In genomic region chr2:28980080-28980910, GRCm38 (mm10) we compare ENCODE assay signal across 28 mouse cellular contexts.
DNase-seq lines count a peak whose midpoint lies in the region; ATAC-seq lines count a peak whose summit lies in the region.
"Had no signal": no experiment of that assay in that cellular context is flagged by ENCODE, and none has a peak within 500 bp of the region (broad histone marks: within the 10 kb centered on the region; RNA-seq: fewer than 3 reads in every experiment).

No protein-coding gene starts in this region.

- H3K9me3 ChIP-seq in neural tube, embryonic 11.5 days (ENCODE audit: control insufficient read depth, low read length), result no peaks in the 10 kb centered on the region
- no peaks in the 10 kb centered on the region for H3K9me3 ChIP-seq in neural tube, embryonic 15.5 days (replicated peaks)
- H3K9me3 ChIP-seq in embryonic facial prominence, embryonic 10.5 days, result no peaks in the 10 kb centered on the region
- H3K9me3 ChIP-seq: embryonic facial prominence, embryonic 15.5 days; forebrain, embryonic 12.5 days; G1E; kidney, embryonic 15.5 days; liver, embryonic 12.5 days had no signal

- peak; percentile 71; the same call in 1 of the 2 replicates for ATAC-seq in neural tube, embryonic 11.5 days (ENCODE audit: insufficient read depth, low FRiP score, low TSS enrichment)
- no peak for ATAC-seq in neural tube, embryonic 15.5 days (ENCODE audit: low FRiP score)
- ATAC-seq: forebrain, postnatal 0 days; inflammation-experienced regulatory T-cells, adult 6 months; liver, embryonic 12.5 days; lung, postnatal 0 days; midbrain, embryonic 16.5 days had no signal

- WGBS in neural tube, embryonic 11.5 days, result 40% methylated on average over 20 of the region's 20 CpGs
- 20% methylated on average over 20 of the region's 20 CpGs for WGBS in neural tube, embryonic 15.5 days
- 71% methylated on average over 20 of the region's 20 CpGs for WGBS in embryonic facial prominence, embryonic 10.5 days

- no peak overlapping the region for H3K4me3 ChIP-seq in neural tube, embryonic 11.5 days (ENCODE audit: low read depth, low read length)
- H3K4me3 ChIP-seq in neural tube, embryonic 15.5 days (replicated peaks), result no peak overlapping the region
- no peak overlapping the region for H3K4me3 ChIP-seq in embryonic facial prominence, embryonic 10.5 days
- H3K4me3 ChIP-seq: embryonic facial prominence, embryonic 15.5 days; forebrain, embryonic 12.5 days; kidney, embryonic 15.5 days; liver, embryonic 12.5 days had no signal

- no peak overlapping the region for H3K4me2 ChIP-seq in neural tube, embryonic 11.5 days (ENCODE audit: low read depth)
- no peak overlapping the region for H3K4me2 ChIP-seq in neural tube, embryonic 15.5 days
- H3K4me2 ChIP-seq: embryonic facial prominence, embryonic 15.5 days; forebrain, embryonic 12.5 days; hindbrain, embryonic 14.5 days; kidney, embryonic 15.5 days; liver, embryonic 12.5 days had no signal

- 0 out of 2 replicates have a peak, but pooled peaks cover 3% of the 10 kb centered on the region for H3K4me1 ChIP-seq in neural tube, embryonic 11.5 days (ENCODE audit: control insufficient read depth, insufficient read depth, low read length)
- H3K4me1 ChIP-seq in neural tube, embryonic 15.5 days, result peaks cover 23% of the 10 kb centered on the region
- peaks cover 25% of the 10 kb centered on the region for H3K4me1 ChIP-seq in embryonic facial prominence, embryonic 10.5 days
- H3K4me1 ChIP-seq: embryonic facial prominence, embryonic 15.5 days; kidney, embryonic 15.5 days; liver, embryonic 12.5 days had no signal

- H3K9ac ChIP-seq in neural tube, embryonic 11.5 days (ENCODE audit: low read length), result no peak overlapping the region
- no peak overlapping the region for H3K9ac ChIP-seq in neural tube, embryonic 15.5 days (replicated peaks)
- H3K9ac ChIP-seq: embryonic facial prominence, embryonic 15.5 days; forebrain, embryonic 12.5 days; forebrain, postnatal 0 days; hindbrain, embryonic 14.5 days; kidney, embryonic 15.5 days; liver, embryonic 12.5 days had no signal

- DNase-seq in neural tube, embryonic 11.5 days (ENCODE audit: low spot score), result peak; percentile 49
- DNase-seq in MN1 (ENCODE audit: low spot score), result peak; percentile 11
- DNase-seq in embryonic facial prominence, embryonic 10.5 days (ENCODE audit: low spot score), result peak; percentile 27
- DNase-seq in mesoderm, embryonic 11.5 days (ENCODE audit: low read depth, low spot score), result peak; percentile 26
- DNase-seq in thymus, adult 18-20 months, result no peak
- DNase-seq in right cerebral cortex, postnatal 36 days (ENCODE audit: low spot score in 2 of 2), result no peak
- DNase-seq in kidney, postnatal 25 days, result no peak
- DNase-seq: adrenal gland, postnatal 14 days; B cell, adult 2 months; cerebellum, adult 11-12 months; cerebellum, adult 9-11 months; forebrain, postnatal 0 days; gastrocnemius, postnatal 10 days; kidney, adult 11 months; kidney, postnatal 4 days; lung, adult 18-20 months; thymus, postnatal 14 days had no signal

- no peak overlapping the region for H3K27ac ChIP-seq in neural tube, embryonic 11.5 days (ENCODE audit: low read depth, low read length)
- H3K27ac ChIP-seq in neural tube, embryonic 15.5 days (replicated peaks), result no peak overlapping the region
- no peak overlapping the region for H3K27ac ChIP-seq in embryonic facial prominence, embryonic 10.5 days (replicated peaks)
- H3K27ac ChIP-seq: embryonic facial prominence, embryonic 15.5 days; forebrain, embryonic 12.5 days; hindbrain, embryonic 14.5 days; kidney, embryonic 15.5 days; liver, embryonic 12.5 days; macrophage had no signal

- peaks cover 18% of the 10 kb centered on the region for H3K27me3 ChIP-seq in neural tube, embryonic 11.5 days (ENCODE audit: control insufficient read depth, insufficient read depth, low read length)
- H3K27me3 ChIP-seq in neural tube, embryonic 15.5 days (replicated peaks), result peaks cover 40% of the 10 kb centered on the region
- H3K27me3 ChIP-seq in embryonic facial prominence, embryonic 10.5 days (replicated peaks; ENCODE audit: low read depth, poor library complexity, severe bottlenecking), result peaks cover 78% of the 10 kb centered on the region

- H3K36me3 ChIP-seq in neural tube, embryonic 11.5 days (ENCODE audit: control insufficient read depth, insufficient read depth, low read length), result no peaks in the 10 kb centered on the region
- H3K36me3 ChIP-seq in neural tube, embryonic 15.5 days, result no peaks in the 10 kb centered on the region
- H3K36me3 ChIP-seq in embryonic facial prominence, embryonic 10.5 days (replicated peaks), result no peaks in the 10 kb centered on the region
- H3K36me3 ChIP-seq: embryonic facial prominence, embryonic 15.5 days; forebrain, embryonic 12.5 days; G1E; kidney, embryonic 15.5 days; liver, embryonic 12.5 days had no signal

Comparison
In these comparisons a context has a peak if more than half of its experiments do, and no peak if none do; other contexts are left out.
1. DNase-seq: peak in neural tube, embryonic 11.5 days (single experiment), MN1 (single experiment), embryonic facial prominence, embryonic 10.5 days (single experiment) and mesoderm, embryonic 11.5 days (single experiment); none in thymus, adult 18-20 months (0 of 2), right cerebral cortex, postnatal 36 days (0 of 2) and kidney, postnatal 25 days (0 of 2).